Mouse (Mus musculus) MEL (cell line): Measurements from ENCODE around the gene Gfra1. TPM values are rescaled to one million over a fixed set of nuclear protein-coding genes. Genes with fewer than 3 reads are reported as not detected.

Source experiments
- DNase-seq: peaks from one replicate; pipeline ENCODE4 v3.0.0; 2011; ENCODE audit warnings: low read depth, low spot score
- H3K27ac ChIP-seq: 2 replicates; pipeline ENCODE4 v1.5.1; 2012; ENCODE audit warnings: low read depth, mild to moderate bottlenecking, control low read depth, low read length, moderate library complexity; ENCODE audit not compliant: control insufficient read depth
- H3K27me3 ChIP-seq, 2 experiments: fragments of 150-350 bp in 1 of 2; sonication (generic) in 1 of 2; 2 replicates each; pipeline ENCODE4 v1.6.1; 2012; ENCODE audit warnings: low read length in 2 of 2, mild to moderate bottlenecking in 2 of 2, improper control_type of control experiment in 1 of 2, moderate library complexity in 1 of 2; ENCODE audit not compliant: insufficient read depth in 2 of 2, control insufficient read depth in 1 of 2
- H3K36me3 ChIP-seq, 2 experiments: 2 replicates each; pipeline ENCODE4 v1.6.1; 2012 to 2014; ENCODE audit warnings: low read length in 2 of 2, improper control_type of control experiment in 1 of 2, inconsistent platforms in 1 of 2, mild to moderate bottlenecking in 1 of 2; ENCODE audit not compliant: insufficient read depth in 2 of 2, control insufficient read depth in 1 of 2
- H3K4me1 ChIP-seq, 2 experiments: fragments of 150-350 bp in 1 of 2; sonication (generic) in 1 of 2; 2 replicates each; pipeline ENCODE4 v1.6.1; 2012; ENCODE audit warnings: low read length in 2 of 2, improper control_type of control experiment in 1 of 2, mild to moderate bottlenecking in 1 of 2; ENCODE audit not compliant: insufficient read depth in 2 of 2, control insufficient read depth in 1 of 2
- H3K4me3 ChIP-seq, 2 experiments: fragments of 150-350 bp in 1 of 2; sonication (generic) in 1 of 2; 2 replicates each; pipeline ENCODE4 v1.5.1; 2012; ENCODE audit warnings: low read depth in 2 of 2, low read length in 2 of 2, mild to moderate bottlenecking in 2 of 2, moderate library complexity in 2 of 2, control low read depth in 1 of 2, improper control_type of control experiment in 1 of 2; ENCODE audit not compliant: control insufficient read depth in 1 of 2, insufficient read depth in 1 of 2
- H3K79me2 ChIP-seq: 2 replicates; pipeline ENCODE4 v1.6.1; 2012; ENCODE audit warnings: mild to moderate bottlenecking, low read length, moderate library complexity; ENCODE audit not compliant: control insufficient read depth, poor library complexity, insufficient read depth
- H3K9ac ChIP-seq: 2 replicates; pipeline ENCODE4 v1.6.1; 2012; ENCODE audit warnings: low read depth, mild to moderate bottlenecking, control low read depth, low read length, moderate library complexity; ENCODE audit not compliant: control insufficient read depth, poor library complexity, severe bottlenecking
- H3K9me3 ChIP-seq: fragments of 150-350 bp; sonication (generic); replicated peaks from 2 replicates; pipeline ENCODE4 v1.6.1; 2012; ENCODE audit warnings: mild to moderate bottlenecking, low read length, improper control_type of control experiment, moderate library complexity; ENCODE audit not compliant: insufficient read depth
- BHLHE40 ChIP-seq: IDR thresholded peaks from 2 replicates; pipeline ENCODE4 v1.6.1; 2012; ENCODE audit warnings: low read depth, mild to moderate bottlenecking, inconsistent platforms, low read length, improper control_type of control experiment, borderline replicate concordance
- E2F4 ChIP-seq: IDR thresholded peaks from 2 replicates; pipeline ENCODE4 v1.6.1; 2011; ENCODE audit warnings: low read depth, low read length, improper control_type of control experiment, borderline replicate concordance
- EP300 ChIP-seq, 2 experiments: IDR thresholded peaks; 2 replicates each; pipeline ENCODE4 v1.6.1; 2011; ENCODE audit warnings: improper control_type of control experiment in 2 of 2, low read length in 2 of 2, low read depth in 1 of 2, mild to moderate bottlenecking in 1 of 2
- ETS1 ChIP-seq: IDR thresholded peaks from 2 replicates; pipeline ENCODE4 v1.6.1; 2012; ENCODE audit warnings: low read depth, mild to moderate bottlenecking, inconsistent platforms, low read length, improper control_type of control experiment, moderate library complexity
- GATA1 ChIP-seq: IDR thresholded peaks from 2 replicates; pipeline ENCODE4 v1.6.1; 2011; ENCODE audit warnings: low read depth, low read length, improper control_type of control experiment
- JUND ChIP-seq: IDR thresholded peaks from 2 replicates; pipeline ENCODE4 v1.6.1; 2011; ENCODE audit warnings: low read depth, mild to moderate bottlenecking, improper control_type of control experiment, low read length
- KAT2A ChIP-seq: conservative IDR thresholded peaks from 2 replicates; pipeline ENCODE4 v1.6.1; 2012; ENCODE audit warnings: low read depth, low read length, improper control_type of control experiment, inconsistent platforms
- MAFK ChIP-seq: IDR thresholded peaks from 2 replicates; pipeline ENCODE4 v1.6.1; 2011; ENCODE audit warnings: low read depth, mild to moderate bottlenecking, low read length, improper control_type of control experiment, borderline replicate concordance
- NRF1 ChIP-seq: IDR thresholded peaks from 2 replicates; pipeline ENCODE4 v1.6.1; 2014; ENCODE audit warnings: low read depth, mild to moderate bottlenecking, inconsistent platforms, low read length, improper control_type of control experiment, moderate library complexity; ENCODE audit not compliant: poor library complexity, insufficient read depth, severe bottlenecking
- POLR2A ChIP-seq, 2 experiments: IDR thresholded peaks; 2 replicates each; pipeline ENCODE4 v1.6.1; 2011 to 2012; ENCODE audit warnings: low read length in 2 of 2, mild to moderate bottlenecking in 2 of 2, control low read depth in 1 of 2, improper control_type of control experiment in 1 of 2, low read depth in 1 of 2, moderate library complexity in 1 of 2; ENCODE audit not compliant: control insufficient read depth in 1 of 2, insufficient read depth in 1 of 2, poor library complexity in 1 of 2
- SMC3 ChIP-seq: IDR thresholded peaks from 2 replicates; pipeline ENCODE4 v1.6.1; 2011; ENCODE audit warnings: low read depth, low read length, improper control_type of control experiment
- TBP ChIP-seq: IDR thresholded peaks from 2 replicates; pipeline ENCODE4 v1.8.0; 2011; ENCODE audit warnings: low read depth, low read length, improper control_type of control experiment
- TCF12 ChIP-seq: IDR thresholded peaks from 2 replicates; pipeline ENCODE4 v1.6.1; 2014; ENCODE audit warnings: low read depth, mild to moderate bottlenecking, inconsistent platforms, low read length, improper control_type of control experiment, moderate library complexity
- USF1 ChIP-seq: IDR thresholded peaks from 2 replicates; pipeline ENCODE4 v1.6.1; 2014; ENCODE audit warnings: low read depth, mild to moderate bottlenecking, inconsistent platforms, low read length, improper control_type of control experiment, moderate library complexity
- USF2 ChIP-seq, 2 experiments: IDR thresholded peaks; 2 replicates each; pipeline ENCODE4 v1.6.1; 2011 to 2012; ENCODE audit warnings: improper control_type of control experiment in 2 of 2, low read length in 2 of 2, borderline replicate concordance in 1 of 2, inconsistent platforms in 1 of 2, low read depth in 1 of 2, mild to moderate bottlenecking in 1 of 2; ENCODE audit not compliant: insufficient read depth in 1 of 2
- ZC3H11A ChIP-seq: IDR thresholded peaks from 2 replicates; pipeline ENCODE4 v1.6.1; 2012; ENCODE audit warnings: low read depth, mild to moderate bottlenecking, inconsistent platforms, low read length, improper control_type of control experiment
- ZMIZ1 ChIP-seq: IDR thresholded peaks from 2 replicates; pipeline ENCODE4 v1.6.1; 2012; ENCODE audit warnings: low read depth, mild to moderate bottlenecking, inconsistent platforms, low read length, improper control_type of control experiment, moderate library complexity
- ZNF384 ChIP-seq: IDR thresholded peaks from 2 replicates; pipeline ENCODE4 v1.6.1; 2012; ENCODE audit warnings: low read depth, mild to moderate bottlenecking, inconsistent platforms, low read length, improper control_type of control experiment
- polyA plus RNA-seq, 2 experiments: library from polyadenylated mRNA; stranded (reverse) in 1 of 2; unstranded in 1 of 2; fragments of >175 nt in 1 of 2; fragments of >200 nt in 1 of 2; gene quantifications; 2 replicates each; pipeline versions ENCODE4 v1.2.1 to v1.2.4; 2012; ENCODE audit warnings: low replicate concordance in 2 of 2, low read depth in 1 of 2; ENCODE audit not compliant: insufficient read length in 2 of 2, insufficient read depth in 1 of 2, missing spikeins in 1 of 2
- total RNA-seq: library from RNA; depleted of rRNA; stranded (reverse); fragments of 300-350 nt; gene quantifications from 2 replicates; pipeline ENCODE4 v1.2.3, GENCODE M21; 2012

The Gfra1 gene
- total and polyA plus RNA-seq, 3 experiments: not detected

DNA sequence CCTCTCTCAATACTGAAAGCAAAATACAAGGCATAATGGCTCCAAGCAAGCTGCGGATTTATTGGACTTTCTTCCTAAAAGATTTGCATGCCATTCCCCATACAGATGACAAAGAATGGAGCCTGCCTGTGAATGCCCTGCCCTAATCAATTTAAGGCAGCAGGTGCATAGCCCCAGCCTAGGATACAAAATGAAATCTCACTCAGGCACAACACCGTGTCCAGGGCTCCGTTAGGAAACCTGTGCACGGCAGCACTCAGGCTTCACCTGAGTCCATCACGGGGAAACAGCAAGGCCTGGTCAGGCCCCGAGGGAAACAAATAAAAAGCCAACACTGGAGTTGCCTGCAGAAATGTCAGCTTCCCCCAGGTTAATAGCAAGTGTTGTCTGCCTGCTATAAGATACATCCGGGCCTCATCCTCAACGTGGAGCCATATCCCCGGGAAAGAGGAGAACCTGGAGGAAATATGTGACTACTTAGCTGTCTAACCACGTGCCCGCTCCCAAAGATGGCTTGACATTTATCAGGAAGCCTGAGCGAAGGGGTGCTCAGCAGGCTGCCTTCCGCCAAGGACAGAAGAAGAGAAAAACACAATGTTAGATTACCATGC, 102.3 kb downstream of the Gfra1 start:
- Histone ChIP-seq H3K4me1 (no peaks in the 10 kb centered on the region), H3K79me2 (no peaks in the 10 kb centered on the region)
- TF ChIP-seq GATA1 (no peak), POLR2A (IDR thresholded peaks at IDR 0.05; ENCODE audit: control insufficient read depth in 1 of 2, insufficient read depth in 1 of 2, low read depth in 1 of 2, low read length in 2 of 2, poor library complexity in 1 of 2) (no peak), EP300 (IDR thresholded peaks at IDR 0.05; ENCODE audit: low read depth in 1 of 2, low read length in 2 of 2) (no peak), BHLHE40 (no peak)

DNA sequence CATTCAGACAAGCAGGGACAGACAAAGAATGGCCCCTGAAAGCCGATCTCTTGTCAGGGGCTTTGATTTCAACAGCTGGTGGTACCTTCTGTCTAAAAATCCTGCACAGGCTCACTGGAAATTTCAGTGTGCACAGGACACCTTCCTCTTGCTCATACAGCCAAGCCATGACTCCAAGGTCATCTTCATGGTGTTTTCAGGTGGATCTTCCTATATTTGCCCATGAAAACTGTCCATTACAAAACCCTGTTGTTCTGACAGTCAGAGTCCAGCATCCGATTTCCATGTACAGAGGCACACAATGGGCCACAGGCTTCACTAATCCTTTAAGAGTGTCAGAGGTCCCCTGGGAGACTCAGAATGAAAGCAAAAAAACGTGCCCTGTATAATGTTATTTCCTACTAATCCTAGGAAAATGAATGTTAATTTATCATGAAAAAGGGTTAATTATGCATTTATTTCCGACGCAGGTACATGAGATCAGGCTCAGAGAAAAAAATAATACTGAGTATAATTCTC, 105.8 kb downstream of the Gfra1 start:
- no peak for DNase-seq
- H3K27ac ChIP-seq: no peak overlapping the region
- no peak for TF ChIP-seq ETS1
- TF ChIP-seq ZC3H11A: no peak
- no peak overlapping the region for H3K4me3 ChIP-seq
- no peak overlapping the region for H3K9ac ChIP-seq
- no peaks in the 10 kb centered on the region for H3K79me2 ChIP-seq
- no peaks in the 10 kb centered on the region for H3K27me3 ChIP-seq
- H3K4me1 ChIP-seq: no peaks in the 10 kb centered on the region
- no peaks in the 10 kb centered on the region for H3K9me3 ChIP-seq
- no peaks in the 10 kb centered on the region for H3K36me3 ChIP-seq

More for the DNA sequence above, 102.3 kb downstream of the Gfra1 start:
- H3K9me3 ChIP-seq: no peaks in the 10 kb centered on the region
- H3K4me3 ChIP-seq: no peak overlapping the region
- DNase-seq: no peak
- H3K9ac ChIP-seq: no peak overlapping the region
- no peak overlapping the region for H3K27ac ChIP-seq
- H3K36me3 ChIP-seq: no peaks in the 10 kb centered on the region
- no peaks in the 10 kb centered on the region for H3K27me3 ChIP-seq

DNA sequence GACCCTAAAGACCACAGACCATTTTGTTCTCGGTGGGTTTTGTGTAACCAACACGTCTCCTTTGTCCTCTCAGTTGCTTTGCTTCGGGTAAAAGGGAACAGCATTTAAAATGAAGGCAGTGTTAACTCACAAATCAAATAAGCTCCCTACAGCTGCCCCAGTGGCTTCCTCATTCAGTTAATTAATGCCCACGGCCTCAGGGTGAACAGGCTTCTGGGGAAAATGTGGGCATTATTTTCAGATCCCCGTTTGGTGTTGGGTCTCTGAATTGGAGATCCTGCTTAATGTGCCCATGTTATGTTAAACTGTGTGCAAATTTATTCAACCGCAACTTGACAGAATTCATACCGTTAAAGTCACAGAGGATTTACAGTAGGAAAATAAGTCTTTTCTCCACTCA, 110.6 kb downstream of the Gfra1 start:
- no peaks in the 10 kb centered on the region for H3K4me1 ChIP-seq
- H3K27me3 ChIP-seq: no peaks in the 10 kb centered on the region
- DNase-seq: no peak
- no peaks in the 10 kb centered on the region for H3K79me2 ChIP-seq
- H3K36me3 ChIP-seq: no peaks in the 10 kb centered on the region
- H3K4me3 ChIP-seq: no peak overlapping the region
- no peak for TF ChIP-seq SMC3
- no peak for TF ChIP-seq NRF1
- no peak for TF ChIP-seq ZC3H11A
- no peak for TF ChIP-seq ZNF384
- TF ChIP-seq GATA1: no peak
- TF ChIP-seq TBP: no peak
- no peak for TF ChIP-seq E2F4
- TF ChIP-seq USF1: no peak
- no peak for TF ChIP-seq ETS1
- TF ChIP-seq KAT2A: no peak
- TF ChIP-seq TCF12: no peak
- no peak for TF ChIP-seq ZMIZ1
- no peak for TF ChIP-seq MAFK
- TF ChIP-seq USF2 (IDR thresholded peaks at IDR 0.05; ENCODE audit: borderline replicate concordance in 1 of 2, insufficient read depth in 1 of 2, low read depth in 1 of 2, low read length in 2 of 2): no peak
- TF ChIP-seq JUND: no peak
- no peak overlapping the region for H3K9ac ChIP-seq
- no peak overlapping the region for H3K27ac ChIP-seq
- no peaks in the 10 kb centered on the region for H3K9me3 ChIP-seq
